Mouse (Mus musculus) embryo, embryonic 9.5 days (tissue): ENCODE measurements around the gene Fam168b.

Experiments used
- DNase-seq: peaks from one replicate; pipeline ENCODE4 v3.0.0-alpha.2; 2017; ENCODE audit errors: extremely low spot score

Fam168b gene

GRCm38 (mm10) chr1:34842887-34843618, at the start of gene Fam168b:
Fam168b (minus strand) TSS chr1:34843065.
- peak; percentile 87 for DNase-seq

GRCm38 (mm10) chr1:34892466-34892865, 49.6 kb upstream of the Fam168b start:
- DNase-seq = no peak

GRCm38 (mm10) chr1:34891559-34892289, 48.9 kb upstream of the Fam168b start:
- DNase-seq = peak; percentile 46

DNA sequence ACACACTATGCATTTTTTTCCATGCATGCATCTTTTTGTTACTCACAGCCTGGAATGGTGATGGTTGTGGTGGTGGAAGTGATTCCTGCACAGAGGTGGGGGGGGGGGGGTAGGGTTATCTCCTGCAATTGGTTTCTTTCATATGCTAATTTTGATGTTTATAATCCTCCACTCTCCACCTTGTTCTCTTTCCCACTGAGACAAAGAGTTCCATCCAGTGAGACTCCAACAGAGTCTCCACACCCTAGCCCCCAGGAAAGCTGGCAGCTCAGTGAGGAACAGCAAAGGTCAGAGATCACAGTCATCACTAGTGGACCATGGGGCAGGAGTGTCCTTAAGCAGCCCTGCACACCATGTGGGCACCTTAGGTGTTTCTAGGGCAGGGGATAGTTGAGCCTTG, 40.9 kb upstream of the Fam168b start:
- no peak for DNase-seq

GRCm38 (mm10) chr1:34879611-34880010, 36.7 kb upstream of the Fam168b start:
- DNase-seq = no peak

GRCm38 (mm10) chr1:34873551-34873950, 30.7 kb upstream of the Fam168b start:
- no peak for DNase-seq

DNA sequence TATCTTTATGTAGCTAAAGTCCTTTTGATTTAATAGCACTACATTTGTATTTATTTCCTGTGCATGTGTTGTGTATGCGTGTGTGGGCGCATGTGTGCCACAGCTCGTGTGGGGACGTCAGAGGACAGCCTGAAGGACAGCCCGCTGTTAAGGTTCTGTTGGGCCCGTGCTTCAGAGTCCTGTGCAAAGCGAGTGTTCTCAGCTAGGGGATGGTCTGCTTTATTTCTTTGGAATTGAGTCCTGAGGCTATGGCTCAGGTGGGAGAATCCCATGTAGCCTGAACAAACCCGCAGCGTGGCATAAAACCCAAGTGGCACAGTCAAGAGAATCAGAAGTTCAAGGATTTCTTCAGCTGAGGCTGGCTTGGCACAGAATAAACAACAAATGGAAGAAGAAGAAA, 28.3 kb upstream of the Fam168b start:
- DNase-seq = no peak

DNA sequence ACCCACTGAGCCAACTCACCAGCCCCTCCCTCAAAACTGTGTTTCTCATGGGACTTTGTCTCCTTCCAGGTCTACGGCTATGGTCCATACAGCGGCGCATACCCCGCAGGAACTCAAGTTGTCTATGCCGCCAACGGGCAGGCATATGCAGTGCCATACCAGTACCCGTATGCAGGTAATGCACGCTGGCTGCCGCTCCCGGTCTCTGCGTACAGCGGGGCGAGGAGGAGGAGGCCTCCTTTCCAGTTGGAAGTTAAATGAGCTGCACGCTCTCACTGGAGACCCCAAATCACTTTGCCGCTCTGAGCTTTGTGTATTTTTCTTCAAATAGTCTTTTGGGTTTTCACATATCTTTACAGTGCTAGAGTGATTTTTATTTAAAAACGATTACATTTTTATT, 26.4 kb upstream of the Fam168b start:
- DNase-seq = no peak

GRCm38 (mm10) chr1:34868391-34868790, 25.5 kb upstream of the Fam168b start:
- no peak for DNase-seq

DNA sequence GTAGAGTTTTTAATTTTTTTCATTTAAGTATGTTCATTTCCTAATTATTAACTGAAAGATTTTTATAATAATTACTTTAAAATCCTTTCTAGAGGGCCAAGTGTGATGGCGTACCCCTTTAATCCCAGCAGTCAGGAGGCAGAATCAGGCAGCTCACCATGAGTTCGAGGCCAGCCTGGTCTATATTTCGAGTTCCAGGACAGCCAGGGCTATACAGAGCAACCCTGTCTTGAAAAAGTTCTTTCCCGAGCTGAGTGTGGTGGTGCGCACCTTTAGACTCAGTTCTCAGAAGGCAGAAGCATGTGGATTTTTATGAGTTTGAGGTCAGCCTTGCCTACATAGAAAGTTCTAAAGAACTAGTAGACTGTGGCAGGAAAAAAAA, 24.7 kb upstream of the Fam168b start:
- no peak for DNase-seq

GRCm38 (mm10) chr1:34866815-34867573, 24.1 kb upstream of the Fam168b start:
- DNase-seq = peak; percentile 84

DNA sequence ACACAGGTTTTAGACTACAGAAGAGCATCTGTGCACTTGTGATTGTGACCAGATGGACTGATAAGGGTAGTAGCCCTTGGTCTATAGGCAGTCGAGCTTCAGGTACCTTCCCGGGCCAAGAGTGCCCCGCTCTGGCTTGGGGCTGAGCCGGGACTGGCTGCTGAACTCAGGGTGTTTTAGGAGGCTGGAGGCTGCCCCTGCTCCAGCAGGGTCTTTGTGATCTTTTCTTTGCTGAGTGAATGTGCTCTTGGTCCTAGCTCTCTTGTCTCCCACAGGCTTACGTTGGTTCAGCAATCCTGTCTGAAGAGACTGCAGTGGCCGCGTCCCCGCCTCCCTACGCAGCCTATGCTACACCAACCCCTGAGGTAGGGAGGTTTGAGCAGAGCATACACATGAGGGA, 23.0 kb upstream of the Fam168b start:
- no peak for DNase-seq

DNA sequence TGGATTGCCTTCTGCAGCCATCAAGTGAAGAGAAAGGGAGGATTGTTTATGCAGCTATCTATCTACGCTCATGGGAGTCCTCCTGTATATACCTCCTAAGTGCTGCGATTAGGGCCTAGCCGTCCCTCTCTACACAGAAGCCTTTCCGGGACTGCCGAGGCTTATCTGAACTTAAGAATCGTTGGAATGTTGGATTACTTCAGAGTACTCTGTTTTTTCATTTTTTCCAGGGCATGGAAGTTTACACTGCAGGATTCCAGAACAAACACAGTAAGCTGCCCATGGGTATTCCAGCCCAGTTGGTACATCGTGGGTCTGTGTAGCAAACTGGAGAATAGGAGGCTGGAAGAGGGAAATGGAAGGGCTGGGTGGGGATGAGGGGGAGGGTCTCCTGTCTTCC, 21.4 kb upstream of the Fam168b start:
- no peak for DNase-seq

- no peak for DNase-seq
Measured at GRCm38 (mm10) chr1:34863323-34863722, 20.5 kb upstream of the Fam168b start.

DNA sequence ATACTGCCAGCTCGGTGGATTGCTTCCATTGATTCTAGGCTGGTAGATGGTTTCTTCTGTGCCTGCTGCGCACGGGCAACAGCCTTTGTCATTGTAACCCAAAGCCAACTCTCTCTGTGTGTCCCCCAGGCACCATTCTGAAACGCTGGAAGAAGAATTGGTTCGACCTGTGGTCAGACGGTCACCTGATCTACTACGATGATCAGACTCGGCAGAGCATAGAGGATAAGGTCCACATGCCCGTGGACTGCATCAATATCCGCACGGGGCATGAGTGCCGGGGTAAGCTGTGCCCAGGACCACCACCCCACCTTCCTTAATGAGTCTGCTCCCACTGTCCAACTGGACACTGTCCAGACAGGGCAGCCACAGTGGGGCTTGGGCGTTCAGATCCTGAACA, 20.0 kb upstream of the Fam168b start:
- no peak for DNase-seq

GRCm38 (mm10) chr1:34860205-34860604, 17.3 kb upstream of the Fam168b start:
- DNase-seq = no peak

DNA sequence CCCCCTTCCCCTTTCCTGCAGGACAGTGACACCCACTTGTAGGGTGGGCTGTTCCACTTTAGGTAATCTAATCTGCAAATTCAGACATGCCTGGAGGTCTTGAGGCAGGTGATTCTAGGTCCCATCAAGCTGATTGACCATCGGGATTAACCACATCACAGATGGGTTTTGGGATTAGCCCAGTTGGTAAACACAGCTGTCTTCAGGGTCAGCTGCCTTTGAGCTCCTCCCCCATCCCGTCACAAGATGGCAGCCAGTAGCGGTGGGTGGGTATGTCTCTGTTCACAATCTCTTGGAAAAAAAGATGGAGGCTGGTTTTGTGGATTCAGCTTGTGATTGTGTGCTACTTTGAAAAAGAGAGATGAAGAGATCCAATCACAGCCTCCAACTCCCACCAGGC, 16.9 kb upstream of the Fam168b start:
- DNase-seq = no peak

DNA sequence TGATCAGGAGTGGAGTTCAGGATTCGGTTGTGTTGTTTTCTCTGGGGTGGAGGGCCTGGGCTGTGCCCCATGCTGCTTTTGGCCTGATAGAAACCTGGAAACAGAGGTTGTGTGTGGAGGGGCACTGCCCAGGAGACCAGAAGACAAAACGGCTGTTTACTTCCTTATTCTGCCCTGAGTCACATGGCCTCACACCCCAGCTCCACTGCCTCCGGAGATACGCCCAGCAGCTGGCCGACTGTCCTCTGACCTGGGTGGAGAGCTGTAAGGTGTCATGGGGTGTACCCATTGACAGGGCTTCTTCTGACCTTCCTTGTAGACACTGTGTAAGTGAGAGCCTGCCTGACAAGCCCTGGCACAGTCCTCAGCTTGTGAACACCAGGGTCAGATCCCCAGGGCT, 15.8 kb upstream of the Fam168b start:
- no peak for DNase-seq

DNA sequence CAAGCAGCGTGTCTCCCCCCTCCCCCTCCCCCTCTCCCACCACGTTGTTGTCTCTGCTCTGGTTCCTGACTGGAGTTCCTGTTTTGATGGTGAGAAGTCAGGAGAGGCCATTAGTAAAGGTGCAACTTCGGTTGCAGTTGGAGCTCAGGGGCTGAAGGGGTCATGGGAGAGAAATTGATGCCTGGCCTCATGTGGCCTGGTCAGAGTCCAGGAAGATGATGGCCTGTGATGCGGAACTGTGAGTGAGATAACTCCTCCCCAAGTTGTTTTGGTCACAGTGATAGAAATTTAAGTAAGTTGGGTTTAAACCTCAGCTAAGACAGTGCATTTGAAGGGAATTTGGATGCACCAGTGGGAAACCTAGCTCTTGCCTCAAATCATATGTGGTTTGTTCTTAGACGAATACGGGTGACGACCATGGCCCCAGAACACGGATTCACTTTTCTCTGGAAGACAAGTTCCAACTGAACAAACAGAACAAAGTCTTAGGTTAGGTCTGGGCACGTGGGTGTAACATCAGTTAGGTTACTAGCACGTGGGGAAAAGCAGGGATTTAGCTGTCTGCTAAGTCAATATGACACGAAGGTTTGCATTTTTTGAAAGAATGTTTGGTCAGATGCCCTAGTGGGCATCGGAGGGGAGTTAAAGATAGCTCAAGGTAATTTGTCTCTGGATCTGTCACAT, 12.3 kb upstream of the Fam168b start:
- no peak for DNase-seq

DNA sequence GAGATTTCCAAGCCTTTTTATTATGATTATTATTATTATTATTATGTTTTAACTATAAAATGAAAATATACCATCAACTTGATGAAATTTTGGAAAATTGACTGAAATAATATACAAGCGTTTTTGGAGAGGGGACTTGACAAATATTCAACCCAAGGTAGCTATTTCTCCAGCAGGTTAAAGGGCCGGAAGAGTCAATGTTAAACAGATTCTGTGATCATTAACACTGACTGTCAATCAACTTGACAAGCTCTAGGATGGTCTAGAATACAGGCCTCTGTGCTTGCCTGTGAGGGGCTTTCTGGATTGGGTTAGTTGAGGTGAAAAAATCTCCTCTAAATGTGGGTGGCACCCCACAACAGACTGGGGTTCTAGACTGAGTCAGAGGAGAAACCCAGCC, 10.9 kb upstream of the Fam168b start:
- no peak for DNase-seq

DNA sequence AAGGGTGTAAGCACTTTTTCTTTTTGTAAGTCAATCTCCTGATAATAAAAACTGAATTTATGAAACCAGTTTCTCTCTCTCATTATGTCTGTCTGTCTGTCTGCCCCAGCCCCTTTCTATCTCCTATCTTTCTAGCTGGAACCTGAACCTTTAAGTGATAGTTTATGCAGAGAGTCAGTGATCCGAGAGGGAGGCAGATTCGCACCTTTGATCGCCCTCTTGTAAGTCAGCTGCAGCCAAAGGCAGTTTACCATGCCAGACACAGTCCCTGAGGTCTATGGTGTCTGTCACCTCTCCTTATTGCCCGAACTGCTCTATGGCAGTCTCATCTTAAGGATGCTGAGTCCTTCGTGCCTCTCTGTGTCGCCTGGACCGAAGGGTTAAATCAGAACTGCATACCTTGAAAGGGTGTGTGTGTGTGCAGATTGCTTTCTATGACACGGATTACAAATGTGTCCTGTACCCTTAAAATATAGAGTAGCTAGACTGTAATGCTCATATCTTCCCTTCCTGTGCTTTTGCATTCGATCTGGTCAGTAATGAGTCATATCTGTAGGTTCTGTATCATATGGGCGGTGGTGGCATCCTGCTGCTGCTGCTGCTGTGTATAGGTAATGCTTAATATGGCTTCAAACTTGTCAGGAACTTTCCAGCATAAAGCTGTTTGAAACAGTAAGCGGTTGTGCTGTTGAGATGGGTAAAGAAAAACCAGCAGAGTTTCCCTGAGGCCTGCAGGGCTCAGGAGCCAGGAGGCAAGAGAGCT, 9.4 kb upstream of the Fam168b start:
- DNase-seq = no peak
